Mouse (Mus musculus) lung, postnatal 0 days (tissue): ENCODE data around the gene Mrps34.

Experiments
- CTCF ChIP-seq: IDR thresholded peaks from 2 replicates; pipeline ENCODE4 v1.5.1; 2016; ENCODE audit warnings: antibody characterized with exemption, mild to moderate bottlenecking
- EP300 ChIP-seq: IDR thresholded peaks from 2 replicates; pipeline ENCODE4 v1.6.1; 2016; ENCODE audit warnings: antibody characterized with exemption, mild to moderate bottlenecking, control low read depth

DNA sequence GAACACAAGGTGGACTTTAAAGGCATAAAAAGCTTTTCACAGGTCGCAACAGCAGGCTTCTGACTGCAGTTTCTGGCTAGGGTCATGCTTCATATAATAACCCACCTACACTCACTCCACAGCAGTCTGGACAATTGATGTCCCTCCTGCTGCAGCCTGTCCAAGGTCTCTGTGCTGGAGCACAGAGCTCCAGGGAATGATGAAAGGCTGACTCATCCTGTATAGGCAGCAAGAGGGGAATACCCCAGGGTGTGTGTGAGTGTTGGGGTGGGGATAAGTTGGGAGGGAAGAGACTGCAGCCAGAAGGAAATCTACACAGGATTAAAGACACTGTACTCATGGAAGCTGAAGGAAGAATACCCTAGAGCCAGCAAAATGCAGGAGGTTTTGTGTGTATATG, 34.6 kb downstream of the Mrps34 start:
- TF ChIP-seq EP300 (no peak), CTCF (no peak)
